In genomic region chr15:81606634-81607033, GRCm38 (mm10) we compare ENCODE assay signal across 8 mouse cellular contexts. TPM values are rescaled to one million over a fixed set of nuclear protein-coding genes. Genes with fewer than 3 reads are reported as not detected.
A peak's percentile ranks its signal among the peaks of the same experiment; 100 is the strongest.
DNase-seq lines count a peak whose midpoint lies in the region; ATAC-seq and TF ChIP-seq lines count a peak whose summit lies in the region.

No protein-coding gene starts in this region.

- H3K4me3 ChIP-seq in left cerebral cortex, adult 2 months: no peak overlapping the region
- no peak overlapping the region for H3K4me3 ChIP-seq in forebrain, embryonic 11.5 days (ENCODE audit: low read depth, low read length)

- intact Hi-C loops in left cerebral cortex, adult 2 months (cut with DNase I): loop anchor here (5.0 kb wide), 1 partner anchor 139 kb away; the partner anchor contains the start of gene Rbx1

- no peak overlapping the region for H3K4me2 ChIP-seq in forebrain, embryonic 11.5 days (ENCODE audit: low read depth, low read length, severe bottlenecking)

- no peaks in the 10 kb centered on the region for H3K27me3 ChIP-seq in forebrain, embryonic 11.5 days (ENCODE audit: control insufficient read depth, insufficient read depth, low read length)

- 87% methylated on average over 1 of the region's 1 CpGs for WGBS in forebrain, embryonic 11.5 days

- peak; percentile 49 for TF ChIP-seq CTCF in left cerebral cortex, adult 2 months (IDR thresholded peaks at IDR 0.05)

- H3K4me1 ChIP-seq in forebrain, embryonic 11.5 days (replicated peaks; ENCODE audit: control insufficient read depth, insufficient read depth, low read length): no peaks in the 10 kb centered on the region

- ATAC-seq in forebrain, embryonic 11.5 days (replicated peaks; ENCODE audit: low FRiP score): no peak

- no peak for DNase-seq in left cerebral cortex, adult 2 months (ENCODE audit: extremely low spot score in 1 of 2, low spot score in 2 of 2)
- DNase-seq in left cerebral cortex, adult 8-10 months (ENCODE audit: low spot score in 2 of 2): no peak
- DNase-seq in R1 (ENCODE audit: low read depth, low spot score): peak; percentile 72
- DNase-seq in forelimb bud, embryonic 11.5 days (ENCODE audit: low read depth, low spot score): peak; percentile 32
- DNase-seq in retina, adult 2 months (ENCODE audit: low read depth, low spot score): peak; percentile 13
- no peak for DNase-seq in layer of hippocampus, postnatal 25 days (ENCODE audit: extremely low spot score in 1 of 2, low spot score in 1 of 2)
- DNase-seq in forebrain, embryonic 11.5 days (ENCODE audit: low spot score): no peak
- DNase-seq in gastrocnemius, adult 8-10 months (ENCODE audit: low spot score in 2 of 2): no peak

- H3K9ac ChIP-seq in forebrain, embryonic 11.5 days (ENCODE audit: low read length): no peak overlapping the region

- no peak overlapping the region for H3K27ac ChIP-seq in left cerebral cortex, adult 2 months
- H3K27ac ChIP-seq in forebrain, embryonic 11.5 days (ENCODE audit: low read depth, low read length): no peak overlapping the region

- peaks cover 14% of the 10 kb centered on the region; the same call in 1 of the 2 replicates for H3K36me3 ChIP-seq in forebrain, embryonic 11.5 days (ENCODE audit: control insufficient read depth, insufficient read depth, low read length)

- H3K9me3 ChIP-seq in forebrain, embryonic 11.5 days (ENCODE audit: control insufficient read depth, low read length): no peaks in the 10 kb centered on the region

RNA-seq across cellular contexts. Expression of gene Ep300, which starts 21.5 kb away (rescaled TPM):
- 10 to 100 TPM; 76.0 to 77.3 TPM for total RNA-seq in left cerebral cortex, adult 2 months (2021)
- total RNA-seq in left cerebral cortex, adult 8-10 months (2022): 10 to 100 TPM; 59.1 to 78.3 (median 67.4) TPM
- total RNA-seq in layer of hippocampus, postnatal 25 days (2021): 10 to 100 TPM; 69.2 to 72.8 TPM
- 31.1 and 33.8 TPM in 2 replicates for polyA plus RNA-seq in forebrain, embryonic 11.5 days (2014; fragmentation: Nextera tagmentation; extraction: Ambion mirVana)
- total RNA-seq in gastrocnemius, adult 8-10 months (2022): 10 to 100 TPM; 38.2 to 52.3 (median 42.2) TPM

RNA-seq across cellular contexts. Expression of gene L3mbtl2, which starts 57.1 kb away (rescaled TPM):
- 10 to 100 TPM; 35.0 to 38.8 TPM for total RNA-seq in left cerebral cortex, adult 2 months (2021)
- total RNA-seq in left cerebral cortex, adult 8-10 months (2022): 10 to 100 TPM; 39.8 to 45.8 (median 43.9) TPM
- total RNA-seq in layer of hippocampus, postnatal 25 days (2021): 10 to 100 TPM; 36.9 to 40.2 TPM
- polyA plus RNA-seq in forebrain, embryonic 11.5 days (2014; fragmentation: Nextera tagmentation; extraction: Ambion mirVana): 39.3 and 43.6 TPM in 2 replicates
- 1 to 10 TPM; 8.6 to 9.6 (median 9.3) TPM for total RNA-seq in gastrocnemius, adult 8-10 months (2022)

Comparison
In these comparisons a context has a peak if more than half of its experiments do, and no peak if none do; other contexts are left out.
1. DNase-seq: peak in R1 (single experiment), forelimb bud, embryonic 11.5 days (single experiment) and retina, adult 2 months (single experiment); none in left cerebral cortex, adult 2 months (0 of 2), left cerebral cortex, adult 8-10 months (0 of 2), layer of hippocampus, postnatal 25 days (0 of 2), forebrain, embryonic 11.5 days (single experiment) and gastrocnemius, adult 8-10 months (0 of 2).